Mouse (Mus musculus) limb, embryonic 13.5 days (tissue): ENCODE results near the gene Mvb12b. TPM values are rescaled to one million over a fixed set of nuclear protein-coding genes. Genes with fewer than 3 reads are reported as not detected.

Experiments used
- ATAC-seq: fragments of 200-750 bp; cut with Nextera tagmentation; 2 replicates; pipeline ENCODE4 v1.8.0; 2017; ENCODE audit warnings: low read depth, moderate number of reproducible peaks, moderate TSS enrichment; ENCODE audit not compliant: low FRiP score
- H3K27ac ChIP-seq: fragments of 300-500 bp; sonication (generic); 2 replicates; pipeline ENCODE4 v1.5.1; 2015; ENCODE audit warnings: inconsistent platforms, mild to moderate bottlenecking, moderate library complexity
- H3K27me3 ChIP-seq: fragments of 300-500 bp; sonication (generic); 2 replicates; pipeline ENCODE4 v1.6.1; 2015; ENCODE audit warnings: mild to moderate bottlenecking, inconsistent platforms
- H3K36me3 ChIP-seq: fragments of 300-500 bp; sonication (generic); 2 replicates; pipeline ENCODE4 v1.6.1; 2015; ENCODE audit warnings: inconsistent platforms, mild to moderate bottlenecking, moderate library complexity
- H3K4me1 ChIP-seq: fragments of 300-500 bp; sonication (generic); 2 replicates; pipeline ENCODE4 v1.6.1; 2015; ENCODE audit warnings: inconsistent platforms
- H3K4me2 ChIP-seq: fragments of 300-500 bp; sonication (generic); replicated peaks from 2 replicates; pipeline ENCODE4 v1.6.1; 2015; ENCODE audit warnings: inconsistent platforms, mild to moderate bottlenecking, moderate library complexity
- H3K4me3 ChIP-seq: fragments of 300-500 bp; sonication (generic); 2 replicates; pipeline ENCODE4 v1.5.1; 2015; ENCODE audit warnings: moderate library complexity, mild to moderate bottlenecking, inconsistent platforms
- H3K9ac ChIP-seq: fragments of 300-500 bp; sonication (generic); 2 replicates; pipeline ENCODE4 v1.6.1; 2015; ENCODE audit warnings: mild to moderate bottlenecking, inconsistent platforms
- H3K9me3 ChIP-seq: fragments of 300-500 bp; sonication (generic); 2 replicates; pipeline ENCODE4 v1.6.1; 2016; ENCODE audit warnings: inconsistent platforms
- WGBS: fragments of 180-500 bp; shearing (Covaris S2); methylation state at CpG from one replicate; pipeline ENCODE4 v1.1.7; 2015; 5-methylcytosine and 5-hydroxymethylcytosine counted together
- polyA plus RNA-seq: library from polyadenylated mRNA; unstranded; fragments of >200 nt; fragmentation: Nextera tagmentation; extraction: Ambion mirVana; gene quantifications from 2 replicates; pipeline ENCODE4 v1.2.1, GENCODE M21; 2015

Gene Mvb12b
- polyA plus RNA-seq, 1 experiment from 2014 or later = 22.6 TPM

DNA sequence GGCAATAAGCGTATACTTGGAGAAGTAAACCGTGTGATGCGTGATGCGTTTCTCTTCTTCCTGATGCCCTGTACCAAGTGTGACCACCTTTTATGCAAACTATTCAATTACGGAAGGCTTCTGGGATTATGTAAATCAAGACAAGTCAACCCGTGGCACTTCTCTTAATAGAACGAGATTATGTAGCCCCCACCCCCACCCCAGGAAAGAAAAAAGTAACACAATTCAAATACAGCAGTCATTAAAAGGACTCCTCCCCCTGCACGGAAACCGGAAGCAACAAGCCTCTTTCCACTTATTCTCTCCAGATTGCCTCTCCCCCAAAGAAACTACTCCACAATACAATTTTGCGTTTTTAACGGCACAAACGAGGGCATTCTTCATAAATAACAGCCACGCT is 99.6 kb downstream of the Mvb12b start:
- WGBS = 39% methylated on average over 13 of the region's 13 CpGs
- Histone ChIP-seq H3K4me2 (no peak overlapping the region), H3K9ac (no peak overlapping the region), H3K27ac (no peak overlapping the region), H3K9me3 (no peaks in the 10 kb centered on the region), H3K4me1 (peaks cover 49% of the 10 kb centered on the region), H3K4me3 (no peak overlapping the region), H3K36me3 (peaks cover 16% of the 10 kb centered on the region), H3K27me3 (0 out of 2 replicates have a peak, but pooled peaks cover 5% of the 10 kb centered on the region)
- no peak for ATAC-seq

DNA sequence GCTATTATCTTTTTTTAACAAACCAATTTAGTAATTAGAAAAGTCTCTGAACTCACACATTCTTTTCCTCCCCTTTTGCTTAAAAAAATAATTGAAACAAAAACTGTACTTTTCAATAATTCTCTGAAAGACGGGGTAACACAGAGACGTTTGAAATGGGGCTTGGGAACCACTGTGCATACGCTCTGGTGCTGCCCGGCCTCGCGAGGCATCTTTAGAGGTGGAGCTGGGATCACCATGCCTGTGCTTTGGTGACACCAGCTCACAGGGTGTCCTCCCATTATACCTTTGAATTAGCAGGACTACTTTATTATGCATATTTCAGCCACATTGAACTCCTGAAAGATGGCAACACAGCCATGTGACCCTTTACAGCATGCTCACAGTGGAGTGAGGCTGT is 101.7 kb downstream of the Mvb12b start:
- no peak overlapping the region for H3K9ac ChIP-seq
- no peak overlapping the region for H3K4me2 ChIP-seq
- peaks cover 64% of the 10 kb centered on the region for H3K4me1 ChIP-seq
- peaks cover 10% of the 10 kb centered on the region for H3K36me3 ChIP-seq
- H3K27me3 ChIP-seq = 0 out of 2 replicates have a peak, but pooled peaks cover 5% of the 10 kb centered on the region
- H3K9me3 ChIP-seq = no peaks in the 10 kb centered on the region
- no peak for ATAC-seq
- 79% methylated on average over 6 of the region's 6 CpGs for whole genome bisulfite sequencing
- H3K27ac ChIP-seq = no peak overlapping the region
- no peak overlapping the region for H3K4me3 ChIP-seq

DNA sequence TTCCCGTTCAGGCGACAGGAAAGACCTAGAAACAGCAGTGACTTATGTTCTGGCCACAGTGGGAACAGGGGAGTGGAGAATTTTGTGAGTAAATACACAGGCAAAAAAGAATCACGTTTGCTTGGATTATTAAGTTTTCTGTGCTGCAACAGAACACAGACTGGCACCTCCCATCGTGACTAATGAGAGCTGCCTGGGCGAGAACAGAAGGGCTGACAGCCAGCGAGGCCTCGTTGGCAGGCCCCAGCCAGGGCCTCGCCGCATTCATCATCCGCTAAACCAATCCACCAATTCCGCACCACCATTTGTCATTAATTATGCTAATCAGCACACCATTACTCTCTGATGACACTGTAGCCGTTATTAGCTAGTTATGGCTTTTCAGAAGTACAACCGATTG is 102.2 kb downstream of the Mvb12b start:
- WGBS = 40% methylated on average over 13 of the region's 13 CpGs
- no peak overlapping the region for H3K27ac ChIP-seq

GRCm38 (mm10) chr2:33784721-33785120 is 103.0 kb downstream of the Mvb12b start:
- Histone ChIP-seq H3K36me3 (peaks cover 7% of the 10 kb centered on the region), H3K9ac (no peak overlapping the region), H3K4me2 (no peak overlapping the region), H3K4me3 (no peak overlapping the region), H3K4me1 (peaks cover 53% of the 10 kb centered on the region), H3K9me3 (peaks cover 3% of the 10 kb centered on the region), H3K27ac (no peak overlapping the region), H3K27me3 (0 out of 2 replicates have a peak, but pooled peaks cover 5% of the 10 kb centered on the region)
- 80% methylated on average over 1 of the region's 1 CpGs for WGBS
- no peak for ATAC-seq

More for the DNA sequence above, 102.2 kb downstream of the Mvb12b start:
- Histone ChIP-seq H3K27me3 (0 out of 2 replicates have a peak, but pooled peaks cover 5% of the 10 kb centered on the region), H3K36me3 (peaks cover 6% of the 10 kb centered on the region), H3K9me3 (no peaks in the 10 kb centered on the region), H3K4me1 (peaks cover 60% of the 10 kb centered on the region), H3K9ac (no peak overlapping the region), H3K4me2 (no peak overlapping the region), H3K4me3 (no peak overlapping the region)
- ATAC-seq = no peak

- H3K27ac ChIP-seq = peak overlapping the region; percentile 15; the same call in 1 of the 2 replicates
- no peak overlapping the region for H3K4me2 ChIP-seq
- peaks cover 16% of the 10 kb centered on the region for H3K9me3 ChIP-seq
- 78% methylated on average over 7 of the region's 7 CpGs for WGBS
- peaks cover 20% of the 10 kb centered on the region for H3K36me3 ChIP-seq
- peaks cover 47% of the 10 kb centered on the region for H3K4me1 ChIP-seq
- no peak overlapping the region for H3K9ac ChIP-seq
- H3K27me3 ChIP-seq = 0 out of 2 replicates have a peak, but pooled peaks cover 5% of the 10 kb centered on the region
- no peak overlapping the region for H3K4me3 ChIP-seq
- ATAC-seq = no peak
These were observed 104.3 kb downstream of the Mvb12b start for GRCm38 (mm10) chr2:33783419-33783818.

- Histone ChIP-seq H3K9ac (no peak overlapping the region), H3K27me3 (0 out of 2 replicates have a peak, but pooled peaks cover 5% of the 10 kb centered on the region), H3K27ac (peak overlapping the region; percentile 64; the same call in 1 of the 2 replicates), H3K36me3 (peaks cover 36% of the 10 kb centered on the region), H3K9me3 (peaks cover 32% of the 10 kb centered on the region), H3K4me3 (no peak overlapping the region), H3K4me1 (peaks cover 33% of the 10 kb centered on the region), H3K4me2 (no peak overlapping the region)
- ATAC-seq = no peak
- 43% methylated on average over 11 of the region's 11 CpGs for WGBS
These were observed 105.9 kb downstream of the Mvb12b start for GRCm38 (mm10) chr2:33781655-33782400.

- no peak overlapping the region for H3K4me2 ChIP-seq
- H3K27me3 ChIP-seq = no peaks in the 10 kb centered on the region
- peaks cover 47% of the 10 kb centered on the region for H3K4me1 ChIP-seq
- H3K9me3 ChIP-seq = peaks cover 35% of the 10 kb centered on the region
- WGBS = 90% methylated on average over 4 of the region's 4 CpGs
- ATAC-seq = no peak
- H3K9ac ChIP-seq = no peak overlapping the region
- peaks cover 38% of the 10 kb centered on the region for H3K36me3 ChIP-seq
- H3K4me3 ChIP-seq = no peak overlapping the region
- no peak overlapping the region for H3K27ac ChIP-seq
These were observed 109.3 kb downstream of the Mvb12b start for GRCm38 (mm10) chr2:33778466-33778865.

DNA sequence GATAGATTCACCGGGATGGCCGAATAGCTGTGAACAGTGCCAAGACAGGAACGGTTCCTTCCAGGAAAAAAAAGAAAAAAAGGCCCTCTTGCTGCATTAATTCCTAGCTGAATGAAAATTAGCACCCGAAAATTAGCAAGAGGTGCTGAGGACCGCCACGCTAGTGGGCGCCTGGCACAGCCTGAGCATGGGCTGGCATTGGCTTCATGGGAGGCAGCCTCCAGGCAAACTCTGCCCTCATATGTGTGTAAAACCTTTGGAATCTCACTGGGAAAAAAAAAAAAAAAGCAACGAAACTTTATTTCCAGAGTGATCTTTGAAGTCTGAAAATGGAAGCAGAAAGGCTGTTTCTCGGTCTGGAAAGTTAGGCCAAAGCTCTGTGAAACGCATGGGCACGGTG is 110.7 kb downstream of the Mvb12b start:
- no peak overlapping the region for H3K4me2 ChIP-seq
- H3K9me3 ChIP-seq = peaks cover 35% of the 10 kb centered on the region
- peaks cover 51% of the 10 kb centered on the region for H3K4me1 ChIP-seq
- WGBS = 91% methylated on average over 11 of the region's 11 CpGs
- no peak for ATAC-seq
- H3K27me3 ChIP-seq = no peaks in the 10 kb centered on the region
- H3K9ac ChIP-seq = no peak overlapping the region
- peak overlapping the region; percentile 80; the same call in 1 of the 2 replicates for H3K27ac ChIP-seq
- no peak overlapping the region for H3K4me3 ChIP-seq
- peaks cover 34% of the 10 kb centered on the region for H3K36me3 ChIP-seq

DNA sequence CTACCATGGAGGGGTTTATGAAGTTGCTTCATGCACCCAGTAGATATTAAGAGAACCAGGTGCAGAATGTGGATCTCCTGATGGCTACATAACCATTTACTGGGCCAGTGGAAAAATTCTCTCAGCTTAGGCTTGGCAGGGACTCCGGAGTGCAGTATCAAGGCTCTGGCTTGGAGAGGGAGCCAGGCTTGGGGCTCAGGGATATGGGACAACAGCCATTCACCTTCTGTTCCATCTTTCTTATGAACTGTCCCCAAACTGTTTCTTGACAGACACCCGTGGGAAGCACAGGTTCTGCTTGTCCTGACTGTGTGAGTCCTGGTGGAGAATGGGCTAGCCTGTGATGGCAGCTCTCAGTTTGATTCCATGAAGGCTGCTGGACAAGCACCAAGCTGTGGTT is 112.9 kb downstream of the Mvb12b start:
- no peak for ATAC-seq
- Histone ChIP-seq H3K27ac (peak overlapping the region; percentile 88), H3K9me3 (peaks cover 34% of the 10 kb centered on the region), H3K27me3 (no peaks in the 10 kb centered on the region), H3K4me2 (0 out of 2 replicates have a peak overlapping the region, but pooled peaks have one; percentile 7), H3K36me3 (peaks cover 33% of the 10 kb centered on the region), H3K4me1 (peaks cover 51% of the 10 kb centered on the region), H3K9ac (no peak overlapping the region), H3K4me3 (no peak overlapping the region)
- WGBS = 69% methylated on average over 2 of the region's 2 CpGs

GRCm38 (mm10) chr2:33774106-33774505 is 113.6 kb downstream of the Mvb12b start:
- Histone ChIP-seq H3K27ac (peak overlapping the region; percentile 88), H3K9ac (no peak overlapping the region), H3K36me3 (peaks cover 25% of the 10 kb centered on the region), H3K9me3 (peaks cover 26% of the 10 kb centered on the region), H3K4me2 (peak overlapping the region; percentile 25; the same call in 1 of the 2 replicates), H3K27me3 (no peaks in the 10 kb centered on the region), H3K4me1 (peaks cover 51% of the 10 kb centered on the region), H3K4me3 (no peak overlapping the region)
- ATAC-seq = peak; percentile 41; the same call in 1 of the 2 replicates
- WGBS = 16% methylated on average over 4 of the region's 4 CpGs

GRCm38 (mm10) chr2:33772439-33772838 is 115.3 kb downstream of the Mvb12b start:
- 18% methylated on average over 9 of the region's 9 CpGs for WGBS
- Histone ChIP-seq H3K9ac (no peak overlapping the region), H3K4me1 (peaks cover 51% of the 10 kb centered on the region), H3K4me3 (no peak overlapping the region), H3K9me3 (peaks cover 9% of the 10 kb centered on the region), H3K4me2 (no peak overlapping the region), H3K27me3 (no peaks in the 10 kb centered on the region), H3K36me3 (peaks cover 9% of the 10 kb centered on the region), H3K27ac (peak overlapping the region; percentile 88; the same call in 1 of the 2 replicates)
- ATAC-seq = no peak

DNA sequence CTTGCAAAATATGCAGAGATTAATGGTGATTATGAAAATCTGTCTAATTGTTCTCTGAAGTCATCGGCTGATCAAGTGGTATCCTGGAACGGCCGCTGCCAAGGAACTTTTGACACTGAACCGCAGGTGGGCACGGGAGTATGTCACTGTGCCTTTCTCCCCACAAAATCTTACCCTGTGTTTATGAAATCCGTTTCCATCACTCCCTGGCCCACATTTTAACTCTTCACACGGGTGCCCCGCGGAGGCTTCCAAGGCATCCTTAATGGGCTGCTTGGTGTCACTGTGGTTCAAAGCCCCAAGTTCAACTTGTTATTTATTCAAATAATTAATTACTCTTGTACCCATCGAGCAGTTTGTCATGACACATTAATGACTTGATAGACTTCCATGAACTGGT is 116.4 kb downstream of the Mvb12b start:
- Histone ChIP-seq H3K4me3 (no peak overlapping the region), H3K4me1 (peaks cover 51% of the 10 kb centered on the region), H3K4me2 (no peak overlapping the region), H3K27me3 (no peaks in the 10 kb centered on the region), H3K27ac (no peak overlapping the region), H3K9me3 (no peaks in the 10 kb centered on the region), H3K36me3 (no peaks in the 10 kb centered on the region), H3K9ac (no peak overlapping the region)
- WGBS = 82% methylated on average over 10 of the region's 10 CpGs
- ATAC-seq = no peak
